Mouse (Mus musculus): ENCODE results near the gene Clk3. TPM values are rescaled to one million over a fixed set of nuclear protein-coding genes. Genes with fewer than 3 reads are reported as not detected.

Clk3 gene
- 85.0 TPM for polyA plus RNA-seq (2015; fragmentation: Illumina TruSeq; extraction: RNeasy Lipid Tissue Mini Kit (QIAGEN cat#74804); ENCODE audit: low read depth, low replicate concordance)

DNA sequence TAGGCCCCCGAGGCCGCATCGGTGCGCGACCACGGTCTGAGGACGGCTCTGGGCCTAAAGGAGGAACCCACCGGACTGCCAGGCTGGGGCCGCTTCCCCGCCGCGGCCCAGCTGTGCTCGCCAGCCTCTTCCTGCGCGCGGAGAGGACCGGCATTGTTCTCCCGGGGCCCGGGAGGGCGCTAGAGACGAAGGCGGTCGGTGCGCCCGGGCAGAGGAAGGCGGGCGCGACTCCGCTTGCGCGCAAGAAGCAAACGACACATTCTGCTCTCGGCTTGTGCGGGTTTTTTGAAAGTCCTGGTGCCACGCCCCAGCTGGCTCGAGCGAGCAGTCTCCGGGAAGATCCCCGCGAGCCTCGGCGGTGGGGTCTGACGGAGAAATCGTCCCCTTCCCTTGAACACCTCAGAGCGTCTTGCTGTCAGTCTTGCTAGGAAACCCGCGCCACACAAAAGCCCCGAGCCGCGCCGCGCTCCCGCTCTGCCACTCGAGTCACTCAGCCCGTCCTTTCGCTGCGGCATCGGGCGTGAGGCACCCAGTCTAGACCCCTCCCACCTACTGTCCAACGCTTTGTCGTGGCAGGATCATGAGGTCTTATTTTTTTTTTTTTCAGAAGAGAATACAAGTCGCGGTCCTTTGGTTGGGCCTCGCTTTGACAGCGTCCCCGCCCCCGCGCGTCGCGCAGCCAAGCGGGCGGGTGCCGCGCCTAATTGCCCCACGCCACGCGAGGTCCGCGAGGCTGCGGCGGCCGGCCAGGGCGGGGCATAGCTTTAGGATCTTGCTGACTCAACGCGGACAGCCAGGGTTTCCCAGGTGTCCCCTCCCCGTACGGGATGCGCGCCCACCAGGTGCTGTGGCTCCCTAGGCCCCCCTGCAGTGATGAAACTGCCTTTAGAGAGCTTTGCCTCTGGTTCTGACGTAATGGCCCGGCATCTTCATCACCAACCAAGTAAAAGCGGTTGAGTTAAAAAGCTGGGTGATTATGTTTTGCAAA is at the start of gene Clk3:
TSS of gene Clk3 (minus strand) at position 497 of the 988 bp plus-strand sequence.

GRCm38 (mm10) chr9:57708068-57708719 is 57.5 kb downstream of the Clk3 start, which contains the start of gene Edc3:
TSS of gene Edc3 (plus strand) at chr9:57708540.

Other genes starting within 250 kb of the Clk3 start
- 638 TPM for gene Cox5a, start 244.6 kb downstream of the Clk3 start, polyA plus RNA-seq (2015; fragmentation: Illumina TruSeq; extraction: RNeasy Lipid Tissue Mini Kit (QIAGEN cat#74804); ENCODE audit: low read depth, low replicate concordance)
- gene Fam219b, start 228.3 kb downstream of the Clk3 start, polyA plus RNA-seq (2015; fragmentation: Illumina TruSeq; extraction: RNeasy Lipid Tissue Mini Kit (QIAGEN cat#74804); ENCODE audit: low read depth, low replicate concordance): 13.1 TPM
- 71.0 TPM for gene Mpi, start 213.1 kb downstream of the Clk3 start, polyA plus RNA-seq (2015; fragmentation: Illumina TruSeq; extraction: RNeasy Lipid Tissue Mini Kit (QIAGEN cat#74804); ENCODE audit: low read depth, low replicate concordance)
- gene Scamp2, start 204.9 kb downstream of the Clk3 start, polyA plus RNA-seq (2015; fragmentation: Illumina TruSeq; extraction: RNeasy Lipid Tissue Mini Kit (QIAGEN cat#74804); ENCODE audit: low read depth, low replicate concordance): 22.4 TPM
- gene Ulk3, start 176.4 kb downstream of the Clk3 start, polyA plus RNA-seq (2015; fragmentation: Illumina TruSeq; extraction: RNeasy Lipid Tissue Mini Kit (QIAGEN cat#74804); ENCODE audit: low read depth, low replicate concordance): 26.8 TPM
- 20.5 TPM for gene Cplx3, start 159.6 kb downstream of the Clk3 start, polyA plus RNA-seq (2015; fragmentation: Illumina TruSeq; extraction: RNeasy Lipid Tissue Mini Kit (QIAGEN cat#74804); ENCODE audit: low read depth, low replicate concordance)
- not detected for gene Lman1l, start 145.1 kb downstream of the Clk3 start, polyA plus RNA-seq (2015; fragmentation: Illumina TruSeq; extraction: RNeasy Lipid Tissue Mini Kit (QIAGEN cat#74804); ENCODE audit: low read depth, low replicate concordance)
- gene Csk, start 112.2 kb downstream of the Clk3 start, polyA plus RNA-seq (2015; fragmentation: Illumina TruSeq; extraction: RNeasy Lipid Tissue Mini Kit (QIAGEN cat#74804); ENCODE audit: low read depth, low replicate concordance): 32.9 TPM
- not detected for gene Cyp1a2, start 82.2 kb downstream of the Clk3 start, polyA plus RNA-seq (2015; fragmentation: Illumina TruSeq; extraction: RNeasy Lipid Tissue Mini Kit (QIAGEN cat#74804); ENCODE audit: low read depth, low replicate concordance)
- not detected for gene Cyp1a1, start 77.9 kb downstream of the Clk3 start, polyA plus RNA-seq (2015; fragmentation: Illumina TruSeq; extraction: RNeasy Lipid Tissue Mini Kit (QIAGEN cat#74804); ENCODE audit: low read depth, low replicate concordance)
- gene Edc3, start 57.3 kb downstream of the Clk3 start, polyA plus RNA-seq (2015; fragmentation: Illumina TruSeq; extraction: RNeasy Lipid Tissue Mini Kit (QIAGEN cat#74804); ENCODE audit: low read depth, low replicate concordance): 11.9 TPM
- 5.7 TPM for gene Arid3b, start 70.9 kb upstream of the Clk3 start, polyA plus RNA-seq (2015; fragmentation: Illumina TruSeq; extraction: RNeasy Lipid Tissue Mini Kit (QIAGEN cat#74804); ENCODE audit: low read depth, low replicate concordance)
- 116 TPM for gene Ubl7, start 145.1 kb upstream of the Clk3 start, polyA plus RNA-seq (2015; fragmentation: Illumina TruSeq; extraction: RNeasy Lipid Tissue Mini Kit (QIAGEN cat#74804); ENCODE audit: low read depth, low replicate concordance)
- gene Sema7a, start 174.3 kb upstream of the Clk3 start, polyA plus RNA-seq (2015; fragmentation: Illumina TruSeq; extraction: RNeasy Lipid Tissue Mini Kit (QIAGEN cat#74804); ENCODE audit: low read depth, low replicate concordance): 147 TPM
- gene Cyp11a1, start 240.6 kb upstream of the Clk3 start, polyA plus RNA-seq (2015; fragmentation: Illumina TruSeq; extraction: RNeasy Lipid Tissue Mini Kit (QIAGEN cat#74804); ENCODE audit: low read depth, low replicate concordance): 5.6 TPM